Mouse (Mus musculus) hindbrain, postnatal 0 days (tissue): ENCODE measurements at regions not wholly inside any gene's neighbourhood (a gene's known extent, or its start where the extent isn't known, plus 50 kb on each side); places are given as distances from the start of the nearest gene placed in this dataset.
A peak's percentile ranks its signal among the peaks of the same experiment; 100 is the strongest.

Experiments used
- ATAC-seq: fragments of 200-750 bp; cut with Nextera tagmentation; 2 replicates; pipeline ENCODE4 v1.8.0; 2017; ENCODE audit warnings: mild to moderate bottlenecking, moderate TSS enrichment, moderate library complexity
- DNase-seq: peaks from one replicate; pipeline ENCODE4 v3.0.0-alpha.2; 2015; ENCODE audit warnings: low spot score
- H3K27ac ChIP-seq: fragments of 300-500 bp; sonication (generic); 2 replicates; pipeline ENCODE4 v1.5.1; 2014; ENCODE audit warnings: mild to moderate bottlenecking
- H3K27me3 ChIP-seq: fragments of 300-500 bp; sonication (generic); 2 replicates; pipeline ENCODE4 v1.6.1; 2014; ENCODE audit warnings: low read length, mixed read lengths; ENCODE audit not compliant: insufficient read depth
- H3K36me3 ChIP-seq: fragments of 300-500 bp; sonication (generic); 2 replicates; pipeline ENCODE4 v1.6.1; 2014; ENCODE audit warnings: low read length, mixed read lengths; ENCODE audit not compliant: insufficient read depth
- H3K4me1 ChIP-seq: fragments of 300-500 bp; sonication (generic); 2 replicates; pipeline ENCODE4 v1.6.1; 2014; ENCODE audit warnings: antibody characterized with exemption, low read length, mixed read lengths; ENCODE audit not compliant: insufficient read depth
- H3K4me2 ChIP-seq: fragments of 300-500 bp; sonication (generic); 2 replicates; pipeline ENCODE4 v1.6.1; 2014; ENCODE audit warnings: low read depth, mild to moderate bottlenecking, low read length, moderate library complexity, mixed read lengths
- H3K4me3 ChIP-seq: fragments of 300-500 bp; sonication (generic); 2 replicates; pipeline ENCODE4 v1.5.1; 2014; ENCODE audit warnings: low read length
- H3K9ac ChIP-seq: fragments of 300-500 bp; sonication (generic); replicated peaks from 2 replicates; pipeline ENCODE4 v1.6.1; 2014; ENCODE audit warnings: mild to moderate bottlenecking, low read length, moderate library complexity, mixed read lengths
- H3K9me3 ChIP-seq: fragments of 300-500 bp; sonication (generic); 2 replicates; pipeline ENCODE4 v1.6.1; 2016; ENCODE audit warnings: low read length, mixed read lengths
- CTCF ChIP-seq: IDR thresholded peaks from 2 replicates; pipeline ENCODE4 v1.5.1; 2016; ENCODE audit warnings: antibody characterized with exemption, control low read depth, low read depth
- WGBS: fragments of 180-500 bp; shearing (Covaris S2); extraction: QIAGEN DNeasy Blood & Tissue Kit; methylation state at CpG from one replicate; pipeline ENCODE4 v1.1.7; 2014; 5-methylcytosine and 5-hydroxymethylcytosine counted together

GRCm38 (mm10) chr1:81850462-81851144 is 382.3 kb upstream of the Gm9747 start:
- no peak overlapping the region for H3K4me2 ChIP-seq
- ATAC-seq (no peak), DNase-seq (peak; percentile 45)
- no peaks in the 10 kb centered on the region for H3K9me3 ChIP-seq
- no peak overlapping the region for H3K27ac ChIP-seq
- H3K36me3 ChIP-seq: no peaks in the 10 kb centered on the region
- 70% methylated on average over 6 of the region's 6 CpGs for WGBS
- no peak overlapping the region for H3K4me3 ChIP-seq
- no peaks in the 10 kb centered on the region for H3K27me3 ChIP-seq
- no peak for TF ChIP-seq CTCF
- H3K4me1 ChIP-seq: no peaks in the 10 kb centered on the region
- H3K9ac ChIP-seq: no peak overlapping the region

GRCm38 (mm10) chr1:81859464-81859863 is 373.4 kb upstream of the Gm9747 start:
- TF ChIP-seq CTCF: no peak
- WGBS: 45% methylated on average over 2 of the region's 2 CpGs
- Histone ChIP-seq H3K4me2 (no peak overlapping the region), H3K9ac (no peak overlapping the region), H3K4me3 (no peak overlapping the region), H3K4me1 (no peaks in the 10 kb centered on the region), H3K27ac (no peak overlapping the region), H3K9me3 (no peaks in the 10 kb centered on the region), H3K27me3 (no peaks in the 10 kb centered on the region), H3K36me3 (no peaks in the 10 kb centered on the region)
- DNase-seq (no peak), ATAC-seq (no peak)

DNA sequence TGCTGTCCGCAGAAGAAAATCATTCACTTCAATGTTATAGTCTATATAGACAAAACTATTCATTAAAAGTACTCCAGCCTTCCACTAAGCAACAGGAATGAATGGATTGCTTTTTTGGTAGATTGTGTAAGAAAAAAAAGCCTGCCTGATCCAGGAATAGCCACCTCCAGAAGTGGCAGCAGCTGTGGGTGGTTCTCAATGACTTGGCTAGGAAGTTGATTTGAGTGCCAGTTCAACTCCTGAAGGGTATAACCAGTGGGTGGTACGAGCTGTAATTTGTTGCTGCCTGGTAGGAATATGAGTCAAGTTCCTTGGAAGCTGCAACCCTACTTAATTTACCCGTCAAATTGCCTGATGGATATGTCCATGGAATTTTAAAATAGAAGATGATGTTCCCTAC is 368.3 kb upstream of the Gm9747 start:
- H3K27me3 ChIP-seq: no peaks in the 10 kb centered on the region
- no peaks in the 10 kb centered on the region for H3K36me3 ChIP-seq
- no peak overlapping the region for H3K27ac ChIP-seq
- no peaks in the 10 kb centered on the region for H3K4me1 ChIP-seq
- no peak overlapping the region for H3K4me2 ChIP-seq
- WGBS: 69% methylated on average over 3 of the region's 3 CpGs
- no peak overlapping the region for H3K4me3 ChIP-seq
- H3K9me3 ChIP-seq: no peaks in the 10 kb centered on the region
- ATAC-seq: no peak
- no peak overlapping the region for H3K9ac ChIP-seq
- no peak for DNase-seq
- no peak for TF ChIP-seq CTCF

DNA sequence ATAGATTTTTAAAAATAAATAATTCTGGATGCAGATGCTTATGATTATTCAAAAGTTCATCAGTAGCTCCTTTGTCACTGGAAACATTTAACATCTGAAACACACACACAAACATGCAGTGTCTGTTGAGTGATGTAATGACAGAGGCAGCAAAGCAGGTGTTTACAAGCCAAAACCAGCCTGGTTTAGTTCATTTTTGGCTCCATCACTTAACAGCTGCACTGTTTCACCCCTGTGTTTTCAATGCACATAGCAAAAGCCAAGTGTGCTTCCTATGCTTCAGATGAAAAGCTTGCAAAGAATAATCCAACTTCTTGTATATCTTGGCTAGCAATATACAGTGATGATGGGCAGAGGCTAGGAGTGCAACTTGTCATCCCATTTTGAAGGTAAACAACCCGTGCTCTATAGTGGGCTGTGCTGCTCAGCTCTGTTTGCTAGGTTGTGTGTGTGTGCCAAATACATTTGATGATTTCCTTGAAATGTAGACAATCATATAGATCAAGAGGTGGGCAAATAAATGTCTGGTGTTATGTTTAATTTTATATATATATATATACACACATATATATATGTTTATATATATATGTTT is 345.9 kb upstream of the Gm9747 start:
- H3K27ac ChIP-seq: no peak overlapping the region
- ATAC-seq (no peak), DNase-seq (no peak)
- no peaks in the 10 kb centered on the region for H3K4me1 ChIP-seq
- H3K4me2 ChIP-seq: no peak overlapping the region
- H3K36me3 ChIP-seq: no peaks in the 10 kb centered on the region
- H3K9ac ChIP-seq: no peak overlapping the region
- no peaks in the 10 kb centered on the region for H3K9me3 ChIP-seq
- no peaks in the 10 kb centered on the region for H3K27me3 ChIP-seq
- no peak for TF ChIP-seq CTCF
- WGBS: 77% methylated on average over 1 of the region's 1 CpGs
- no peak overlapping the region for H3K4me3 ChIP-seq

GRCm38 (mm10) chr1:81897241-81897640 is 335.7 kb upstream of the Gm9747 start:
- no peak for ATAC-seq
- TF ChIP-seq CTCF: no peak
- Histone ChIP-seq H3K36me3 (no peaks in the 10 kb centered on the region), H3K4me3 (no peak overlapping the region), H3K4me2 (no peak overlapping the region), H3K27me3 (no peaks in the 10 kb centered on the region), H3K9me3 (no peaks in the 10 kb centered on the region), H3K4me1 (no peaks in the 10 kb centered on the region), H3K27ac (no peak overlapping the region), H3K9ac (no peak overlapping the region)
- DNase-seq: no peak
- 87% methylated on average over 3 of the region's 3 CpGs for WGBS

DNA sequence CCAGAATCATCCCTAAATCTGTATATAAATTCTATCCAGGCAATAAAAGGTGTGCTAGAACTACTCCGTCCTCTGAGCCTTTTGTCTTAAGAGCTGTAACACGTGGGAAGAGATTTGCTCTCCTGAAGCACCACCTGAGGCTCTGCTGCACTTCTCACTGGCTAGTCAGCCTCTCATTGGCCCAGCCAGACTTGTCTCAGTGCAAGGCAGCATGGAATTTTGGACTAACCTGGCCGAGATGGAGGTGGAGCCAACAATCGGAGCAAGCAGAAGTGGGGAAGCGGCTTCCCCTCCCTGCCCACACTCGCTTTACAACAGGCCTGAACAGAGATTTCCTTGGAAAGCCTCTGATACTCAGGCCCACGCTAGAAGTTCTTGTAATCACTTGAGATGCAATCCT is 332.1 kb upstream of the Gm9747 start:
- no peak overlapping the region for H3K4me3 ChIP-seq
- no peak overlapping the region for H3K4me2 ChIP-seq
- no peak for ATAC-seq
- no peaks in the 10 kb centered on the region for H3K9me3 ChIP-seq
- no peaks in the 10 kb centered on the region for H3K36me3 ChIP-seq
- no peaks in the 10 kb centered on the region for H3K4me1 ChIP-seq
- WGBS: 75% methylated on average over 7 of the region's 7 CpGs
- no peak overlapping the region for H3K9ac ChIP-seq
- no peak for DNase-seq
- no peak overlapping the region for H3K27ac ChIP-seq
- no peak for TF ChIP-seq CTCF
- no peaks in the 10 kb centered on the region for H3K27me3 ChIP-seq

GRCm38 (mm10) chr1:81904056-81904455 is 328.9 kb upstream of the Gm9747 start:
- ATAC-seq (no peak), DNase-seq (no peak)
- no peaks in the 10 kb centered on the region for H3K4me1 ChIP-seq
- H3K4me3 ChIP-seq: no peak overlapping the region
- WGBS: 77% methylated on average over 3 of the region's 3 CpGs
- H3K27me3 ChIP-seq: no peaks in the 10 kb centered on the region
- H3K36me3 ChIP-seq: no peaks in the 10 kb centered on the region
- H3K27ac ChIP-seq: no peak overlapping the region
- no peak overlapping the region for H3K9ac ChIP-seq
- H3K9me3 ChIP-seq: no peaks in the 10 kb centered on the region
- no peak for TF ChIP-seq CTCF
- no peak overlapping the region for H3K4me2 ChIP-seq
